Mouse (Mus musculus) MEL (cell line): ENCODE results near the gene Tomm7. TPM values are rescaled to one million over a fixed set of nuclear protein-coding genes. Genes with fewer than 3 reads are reported as not detected.

ENCODE experiments used
- DNase-seq: peaks from one replicate; pipeline ENCODE4 v3.0.0; 2011; ENCODE audit warnings: low read depth, low spot score
- H3K27ac ChIP-seq: 2 replicates; pipeline ENCODE4 v1.5.1; 2012; ENCODE audit warnings: low read depth, mild to moderate bottlenecking, control low read depth, low read length, moderate library complexity; ENCODE audit not compliant: control insufficient read depth
- H3K27me3 ChIP-seq, 2 experiments: fragments of 150-350 bp in 1 of 2; sonication (generic) in 1 of 2; 2 replicates each; pipeline ENCODE4 v1.6.1; 2012; ENCODE audit warnings: low read length in 2 of 2, mild to moderate bottlenecking in 2 of 2, improper control_type of control experiment in 1 of 2, moderate library complexity in 1 of 2; ENCODE audit not compliant: insufficient read depth in 2 of 2, control insufficient read depth in 1 of 2
- H3K36me3 ChIP-seq, 2 experiments: 2 replicates each; pipeline ENCODE4 v1.6.1; 2012 to 2014; ENCODE audit warnings: low read length in 2 of 2, improper control_type of control experiment in 1 of 2, inconsistent platforms in 1 of 2, mild to moderate bottlenecking in 1 of 2; ENCODE audit not compliant: insufficient read depth in 2 of 2, control insufficient read depth in 1 of 2
- H3K4me1 ChIP-seq, 2 experiments: fragments of 150-350 bp in 1 of 2; sonication (generic) in 1 of 2; 2 replicates each; pipeline ENCODE4 v1.6.1; 2012; ENCODE audit warnings: low read length in 2 of 2, improper control_type of control experiment in 1 of 2, mild to moderate bottlenecking in 1 of 2; ENCODE audit not compliant: insufficient read depth in 2 of 2, control insufficient read depth in 1 of 2
- H3K4me3 ChIP-seq, 2 experiments: fragments of 150-350 bp in 1 of 2; sonication (generic) in 1 of 2; 2 replicates each; pipeline ENCODE4 v1.5.1; 2012; ENCODE audit warnings: low read depth in 2 of 2, low read length in 2 of 2, mild to moderate bottlenecking in 2 of 2, moderate library complexity in 2 of 2, control low read depth in 1 of 2, improper control_type of control experiment in 1 of 2; ENCODE audit not compliant: control insufficient read depth in 1 of 2, insufficient read depth in 1 of 2
- H3K79me2 ChIP-seq: 2 replicates; pipeline ENCODE4 v1.6.1; 2012; ENCODE audit warnings: mild to moderate bottlenecking, low read length, moderate library complexity; ENCODE audit not compliant: control insufficient read depth, poor library complexity, insufficient read depth
- H3K9ac ChIP-seq: 2 replicates; pipeline ENCODE4 v1.6.1; 2012; ENCODE audit warnings: low read depth, mild to moderate bottlenecking, control low read depth, low read length, moderate library complexity; ENCODE audit not compliant: control insufficient read depth, poor library complexity, severe bottlenecking
- H3K9me3 ChIP-seq: fragments of 150-350 bp; sonication (generic); replicated peaks from 2 replicates; pipeline ENCODE4 v1.6.1; 2012; ENCODE audit warnings: mild to moderate bottlenecking, low read length, improper control_type of control experiment, moderate library complexity; ENCODE audit not compliant: insufficient read depth
- CTCF ChIP-seq, 3 experiments: IDR thresholded peaks in 2 of 3; conservative IDR thresholded peaks in 1 of 3; 2 replicates each; pipeline ENCODE4 v1.5.1; 2011 to 2012; ENCODE audit warnings: low read length in 3 of 3, low read depth in 2 of 3, mild to moderate bottlenecking in 2 of 3, improper control_type of control experiment in 1 of 3, inconsistent platforms in 1 of 3, mixed read lengths in 1 of 3, moderate library complexity in 1 of 3; ENCODE audit not compliant: control insufficient read depth in 1 of 3, insufficient read depth in 1 of 3, poor library complexity in 1 of 3, severe bottlenecking in 1 of 3
- GATA1 ChIP-seq: IDR thresholded peaks from 2 replicates; pipeline ENCODE4 v1.6.1; 2011; ENCODE audit warnings: low read depth, low read length, improper control_type of control experiment
- NELFE ChIP-seq: IDR thresholded peaks from 2 replicates; pipeline ENCODE4 v1.6.1; 2011; ENCODE audit warnings: low read depth, low read length, improper control_type of control experiment
- POLR2A ChIP-seq, 2 experiments: IDR thresholded peaks; 2 replicates each; pipeline ENCODE4 v1.6.1; 2011 to 2012; ENCODE audit warnings: low read length in 2 of 2, mild to moderate bottlenecking in 2 of 2, control low read depth in 1 of 2, improper control_type of control experiment in 1 of 2, low read depth in 1 of 2, moderate library complexity in 1 of 2; ENCODE audit not compliant: control insufficient read depth in 1 of 2, insufficient read depth in 1 of 2, poor library complexity in 1 of 2
- POLR2AphosphoS2 ChIP-seq: IDR thresholded peaks from 2 replicates; pipeline ENCODE4 v1.6.1; 2011; ENCODE audit warnings: low read length, improper control_type of control experiment
- RAD21 ChIP-seq: IDR thresholded peaks from 2 replicates; pipeline ENCODE4 v1.6.1; 2011; ENCODE audit warnings: mild to moderate bottlenecking, low read depth, low read length, improper control_type of control experiment
- RCOR1 ChIP-seq: IDR thresholded peaks from 2 replicates; pipeline ENCODE4 v1.6.1; 2012; ENCODE audit warnings: low read depth, mild to moderate bottlenecking, inconsistent platforms, low read length, improper control_type of control experiment
- SIN3A ChIP-seq: IDR thresholded peaks from 2 replicates; pipeline ENCODE4 v1.6.1; 2012; ENCODE audit warnings: low read length, improper control_type of control experiment, inconsistent platforms
- SMC3 ChIP-seq: IDR thresholded peaks from 2 replicates; pipeline ENCODE4 v1.6.1; 2011; ENCODE audit warnings: low read depth, low read length, improper control_type of control experiment
- UBTF ChIP-seq: IDR thresholded peaks from 2 replicates; pipeline ENCODE4 v1.6.1; 2012; ENCODE audit warnings: low read depth, mild to moderate bottlenecking, inconsistent platforms, low read length, improper control_type of control experiment, moderate library complexity, borderline replicate concordance; ENCODE audit not compliant: insufficient read depth
- ZC3H11A ChIP-seq: IDR thresholded peaks from 2 replicates; pipeline ENCODE4 v1.6.1; 2012; ENCODE audit warnings: low read depth, mild to moderate bottlenecking, inconsistent platforms, low read length, improper control_type of control experiment
- ZKSCAN1 ChIP-seq: IDR thresholded peaks from 2 replicates; pipeline ENCODE4 v1.6.1; 2012; ENCODE audit warnings: low read depth, mild to moderate bottlenecking, inconsistent platforms, low read length, improper control_type of control experiment, moderate library complexity
- ZMIZ1 ChIP-seq: IDR thresholded peaks from 2 replicates; pipeline ENCODE4 v1.6.1; 2012; ENCODE audit warnings: low read depth, mild to moderate bottlenecking, inconsistent platforms, low read length, improper control_type of control experiment, moderate library complexity
- polyA plus RNA-seq, 2 experiments: library from polyadenylated mRNA; stranded (reverse) in 1 of 2; unstranded in 1 of 2; fragments of >175 nt in 1 of 2; fragments of >200 nt in 1 of 2; gene quantifications; 2 replicates each; pipeline versions ENCODE4 v1.2.1 to v1.2.4; 2012; ENCODE audit warnings: low replicate concordance in 2 of 2, low read depth in 1 of 2; ENCODE audit not compliant: insufficient read length in 2 of 2, insufficient read depth in 1 of 2, missing spikeins in 1 of 2
- total RNA-seq: library from RNA; depleted of rRNA; stranded (reverse); fragments of 300-350 nt; gene quantifications from 2 replicates; pipeline ENCODE4 v1.2.3, GENCODE M21; 2012

Gene Tomm7
- total and polyA plus RNA-seq, 3 experiments = 194 to 239 TPM; not detected in 1

- peak; percentile 21; the same call in 1 of the 2 replicates for TF ChIP-seq RCOR1
- peak; percentile 89 for TF ChIP-seq POLR2AphosphoS2
- peak; percentile 99 for TF ChIP-seq SIN3A
- TF ChIP-seq ZKSCAN1 = no peak
- peak; percentile 79; the same call in 1 of the 2 replicates for TF ChIP-seq ZMIZ1
Observed at GRCm38 (mm10) chr5:23843674-23844530, at the start of gene Tomm7 (continued).

- peak; percentile 51 for DNase-seq
- Histone ChIP-seq H3K9ac (peak overlapping the region; percentile 34), H3K4me3 (peak overlapping the region; percentile 45 to 89), H3K9me3 (no peaks in the 10 kb centered on the region), H3K27ac (no peak overlapping the region), H3K4me1 (peaks cover 7 to 14% of the 10 kb centered on the region in 2 experiments), H3K79me2 (no peaks in the 10 kb centered on the region), H3K36me3 (peaks cover 0 to 6% of the 10 kb centered on the region in 2 experiments; a peak in 1 of 4 replicates), H3K27me3 (no peaks in the 10 kb centered on the region)
- 0 out of 2 replicates have a peak, but pooled peaks have one; percentile 16 for TF ChIP-seq GATA1
- TF ChIP-seq POLR2A (IDR thresholded peaks at IDR 0.05; ENCODE audit: control insufficient read depth in 1 of 2, insufficient read depth in 1 of 2, low read depth in 1 of 2, low read length in 2 of 2, poor library complexity in 1 of 2) = no peak
Observed at GRCm38 (mm10) chr5:23893156-23893863, 49.3 kb upstream of the Tomm7 start.

GRCm38 (mm10) chr5:23890734-23891133 lies 46.8 kb upstream of the Tomm7 start:
- DNase-seq = peak; percentile 84

More at GRCm38 (mm10) chr5:23890734-23891133, 46.8 kb upstream of the Tomm7 start:
- Histone ChIP-seq H3K27ac (no peak overlapping the region), H3K27me3 (no peaks in the 10 kb centered on the region; a peak in 2 of 4 replicates), H3K36me3 (peaks cover 0 to 6% of the 10 kb centered on the region in 2 experiments; a peak in 1 of 4 replicates), H3K79me2 (no peaks in the 10 kb centered on the region), H3K9ac (no peak overlapping the region), H3K4me3 (no peak overlapping the region), H3K9me3 (no peaks in the 10 kb centered on the region), H3K4me1 (peaks cover 7 to 14% of the 10 kb centered on the region in 2 experiments)
- TF ChIP-seq CTCF (IDR thresholded peaks at IDR 0.05 in 2 of 3, conservative IDR thresholded peaks at IDR 0.05 in 1 of 3; ENCODE audit: control insufficient read depth in 1 of 3, insufficient read depth in 1 of 3, low read depth in 2 of 3, low read length in 3 of 3, poor library complexity in 1 of 3, severe bottlenecking in 1 of 3) (peak; percentile 71 to 83 (median 78)), SMC3 (peak; percentile 86), RAD21 (peak; percentile 87), NELFE (no peak), UBTF (no peak), GATA1 (no peak), ZC3H11A (peak; percentile 92)
